Mouse (Mus musculus): ENCODE data around the gene Hus1.

Gene Hus1

DNA sequence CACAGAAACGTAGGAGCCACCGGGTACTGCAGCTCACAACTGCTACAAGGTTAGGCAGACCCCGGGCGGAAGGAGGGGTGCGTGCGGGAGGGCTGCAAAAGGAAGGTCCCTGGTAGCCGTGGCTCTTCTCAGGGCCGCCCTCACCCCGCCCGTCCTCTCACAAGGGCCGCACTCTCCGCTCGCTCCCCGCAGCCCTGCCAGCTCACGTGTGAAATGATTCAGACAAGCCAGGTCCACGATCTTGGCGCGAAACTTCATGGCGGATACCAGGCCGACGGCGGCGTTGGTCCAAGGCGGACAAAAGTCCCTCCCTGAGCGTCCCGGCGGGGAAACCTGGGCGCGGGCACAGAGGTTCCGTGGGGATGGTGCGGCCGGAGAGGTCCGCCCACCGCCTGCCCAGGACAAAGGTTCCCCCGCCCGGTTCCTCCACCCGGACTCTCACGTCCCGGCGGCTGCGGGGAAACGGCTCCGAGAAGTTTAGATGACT is at the start of gene Hus1:
Gene Hus1, minus strand, starts transcription at position 339 of the 487 bp plus-strand sequence.
- peak; percentile 55 to 69 for DNase-seq (ENCODE audit: low spot score in 2 of 2)

DNA sequence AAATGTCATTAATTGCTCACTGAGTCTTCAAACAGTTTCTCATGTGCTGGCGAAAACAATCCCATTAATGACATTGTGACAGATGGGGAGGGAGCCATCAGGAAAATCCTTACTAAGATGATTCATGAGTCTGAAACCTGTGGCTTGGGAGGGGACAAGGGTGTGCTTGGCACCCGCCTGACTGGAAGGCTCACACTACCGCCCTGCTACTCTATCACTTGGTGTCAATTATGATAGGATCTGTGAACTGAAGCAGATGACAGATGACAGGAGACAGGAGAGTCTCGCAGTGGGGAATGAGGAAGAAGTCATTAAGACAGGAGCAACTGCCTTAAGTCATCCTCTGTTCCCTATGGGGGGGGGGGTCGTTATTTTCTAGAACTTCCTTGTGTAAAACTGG is 49.5 kb upstream of the Hus1 start:
- DNase-seq (ENCODE audit: low spot score in 2 of 2), result no peak

DNA sequence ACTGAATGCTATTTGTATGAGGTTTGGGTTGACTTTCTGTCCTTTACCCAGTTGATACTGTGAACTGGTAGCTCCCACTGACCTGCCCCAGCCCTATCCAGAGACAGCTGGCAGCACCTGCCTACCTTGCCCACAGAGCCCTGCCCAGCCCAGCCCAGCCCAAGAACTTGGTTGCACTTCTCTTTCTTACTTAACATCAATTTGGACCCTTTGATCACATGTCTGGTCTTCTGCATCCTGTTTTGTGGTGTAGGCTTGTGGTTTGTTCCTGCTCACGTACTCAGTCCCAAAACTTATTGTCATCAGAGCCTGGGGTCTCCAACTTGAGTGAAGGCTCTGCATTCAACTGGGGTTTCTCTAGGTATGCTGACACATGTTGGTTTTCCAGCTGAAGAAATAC is 49.0 kb upstream of the Hus1 start:
- no peak for DNase-seq (ENCODE audit: low spot score in 2 of 2)

DNA sequence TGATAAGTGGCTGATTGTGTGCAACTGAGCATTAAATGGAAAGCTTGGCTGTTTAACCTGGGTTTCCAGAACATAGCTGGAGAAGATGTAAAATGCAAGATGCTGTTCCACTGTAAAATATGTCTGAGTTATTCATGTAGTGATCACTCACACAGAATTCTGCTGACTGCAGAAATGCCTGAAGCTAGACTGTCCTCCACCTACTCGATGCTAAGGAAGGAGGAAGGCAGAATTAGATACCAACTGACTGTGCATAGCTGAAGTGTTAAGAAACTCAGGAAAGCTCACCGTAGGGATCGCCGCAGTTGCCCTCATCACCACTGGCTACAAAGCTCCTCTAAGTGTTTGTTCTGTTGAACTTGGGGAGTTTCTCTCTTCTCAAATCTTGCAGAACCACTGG is 46.7 kb upstream of the Hus1 start:
- no peak for DNase-seq (ENCODE audit: low spot score in 2 of 2)

DNA sequence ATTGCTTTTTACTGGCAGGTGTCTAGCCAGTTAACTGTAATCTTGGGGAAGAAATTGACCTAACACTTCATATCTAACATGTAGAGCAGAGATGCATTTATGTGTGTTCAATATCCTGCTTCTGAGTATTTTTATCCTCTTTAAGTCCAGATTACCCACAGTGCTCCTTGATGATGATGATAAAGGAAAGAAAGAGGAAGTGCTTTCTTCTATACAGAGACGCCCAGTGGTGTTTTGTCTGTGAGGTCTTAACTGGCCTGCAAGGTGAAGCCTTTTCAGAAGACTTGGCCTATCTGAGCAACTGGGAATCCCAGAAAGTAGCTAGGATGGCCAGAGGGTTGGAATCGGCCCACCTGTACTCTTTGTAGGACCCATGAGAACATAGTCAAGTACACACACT is 45.9 kb upstream of the Hus1 start:
- DNase-seq (ENCODE audit: low spot score in 2 of 2), result no peak

DNA sequence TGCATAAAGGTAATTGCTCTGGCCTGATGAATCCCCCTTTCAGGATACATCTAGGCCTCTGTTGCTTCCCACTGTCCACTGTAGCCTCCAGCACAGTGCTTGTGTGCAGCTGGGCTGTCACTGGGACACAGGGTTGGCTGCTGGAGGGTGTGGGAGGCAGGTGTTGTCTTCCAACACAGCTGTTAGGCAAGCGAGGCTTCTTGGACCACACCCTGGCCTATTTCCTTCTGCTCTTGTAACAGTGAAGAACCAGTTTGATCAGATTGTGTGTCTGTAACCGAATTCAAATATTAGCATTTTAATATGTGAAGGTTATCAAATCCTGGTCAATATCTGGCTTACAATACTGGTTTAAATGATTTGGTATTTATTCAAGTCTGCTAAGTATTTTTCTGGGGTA is 40.9 kb upstream of the Hus1 start:
- no peak for DNase-seq (ENCODE audit: low spot score in 2 of 2)

DNA sequence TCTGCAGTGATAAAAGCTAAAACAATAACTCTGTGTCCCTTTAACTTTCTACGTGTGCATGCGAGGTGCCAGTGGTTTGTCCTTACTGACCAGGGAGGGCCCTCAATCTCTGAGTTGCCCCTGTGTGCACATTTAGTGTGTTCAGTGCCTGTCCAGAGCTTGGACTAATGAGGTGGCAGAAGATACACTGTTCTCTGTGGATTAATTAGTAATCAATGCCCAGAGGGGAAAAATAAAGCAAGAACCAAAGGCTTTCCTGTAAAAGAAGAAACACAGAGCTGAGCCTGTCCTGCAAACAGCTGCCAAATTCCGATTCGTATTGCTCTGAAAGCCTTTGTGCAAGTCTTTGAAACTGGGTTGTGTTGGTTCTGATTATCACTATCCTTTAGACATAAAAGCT is 39.2 kb upstream of the Hus1 start:
- DNase-seq (ENCODE audit: low spot score in 2 of 2), result no peak

DNA sequence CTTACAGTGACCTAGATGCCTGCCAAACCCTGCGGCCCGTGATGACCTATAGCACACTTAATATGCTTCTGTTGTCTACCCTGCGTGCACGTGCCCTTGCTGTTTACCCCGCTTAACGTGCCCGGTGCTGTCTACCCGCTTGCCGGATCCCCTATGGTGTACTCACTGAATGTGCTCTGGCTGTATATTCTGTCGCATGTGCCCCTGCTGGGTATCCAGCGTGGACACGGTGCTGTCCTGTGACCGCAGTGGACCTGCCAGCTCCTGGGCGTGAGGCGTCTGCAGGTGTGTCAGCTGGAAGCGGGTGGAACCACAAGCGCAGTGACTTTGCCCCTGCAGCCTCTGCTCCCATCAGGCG is 37.7 kb upstream of the Hus1 start, which contains the start of gene Sun3:
Gene Sun3, minus strand, starts transcription at position 289 of the 358 bp plus-strand sequence.
- no peak for DNase-seq (ENCODE audit: low spot score in 2 of 2)

DNA sequence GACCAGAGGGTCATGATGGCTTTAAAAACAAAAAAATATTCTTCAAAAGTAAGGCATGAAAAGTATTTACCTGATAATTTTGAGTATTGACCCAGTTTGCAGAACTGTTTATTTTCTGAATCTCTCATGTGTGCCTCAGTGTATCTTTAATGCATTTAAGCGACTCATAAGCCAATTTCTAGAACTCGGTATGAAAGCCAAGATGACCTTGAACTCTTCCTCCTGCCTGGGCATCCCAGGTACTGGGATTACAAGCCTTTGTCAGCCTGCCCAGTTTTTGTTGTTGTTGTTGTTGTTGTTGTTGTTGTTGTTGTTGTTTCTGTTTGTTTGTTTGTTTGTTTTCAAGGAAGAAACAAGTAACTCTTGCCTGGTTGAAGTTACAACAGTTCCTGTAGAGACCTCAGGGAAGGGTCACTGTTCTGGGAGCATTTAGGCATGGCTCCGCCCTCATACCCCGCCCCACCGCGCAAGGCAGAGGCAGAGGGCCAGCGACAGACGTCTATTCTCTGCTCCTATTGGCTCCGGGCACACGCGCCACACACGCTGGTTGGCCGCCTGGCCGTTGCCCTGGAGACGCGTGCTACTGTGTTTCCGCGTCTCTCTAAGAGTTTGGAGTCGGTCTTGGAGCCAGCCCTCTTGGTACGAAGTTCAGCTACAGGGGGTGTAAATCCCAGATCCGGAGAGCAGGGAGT is 37.2 kb upstream of the Hus1 start, which contains the start of gene Gm11992:
Gene Gm11992, plus strand, starts transcription at position 584 of the 692 bp plus-strand sequence.
- DNase-seq (ENCODE audit: low spot score in 2 of 2), result peak; percentile 68 to 74

DNA sequence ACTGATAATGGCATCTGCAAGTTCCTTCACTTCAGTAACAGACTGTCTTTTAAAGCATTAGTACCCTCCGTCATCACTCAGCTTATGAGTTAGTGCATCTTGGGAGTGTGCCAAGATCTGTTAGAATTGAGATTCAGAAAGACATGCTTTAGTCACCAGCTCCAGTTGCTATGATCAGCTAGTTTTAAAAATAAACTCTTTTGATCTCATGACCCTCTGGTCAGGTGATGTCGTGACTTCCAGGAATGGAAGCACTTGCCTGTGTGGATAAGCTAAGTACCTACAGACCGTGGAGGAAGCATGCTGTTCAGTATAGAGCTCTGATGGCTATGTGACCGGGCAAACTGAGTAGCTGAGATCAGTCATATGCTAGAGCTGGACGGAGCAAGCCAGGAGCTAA is 36.1 kb upstream of the Hus1 start:
- no peak for DNase-seq (ENCODE audit: low spot score in 2 of 2)

DNA sequence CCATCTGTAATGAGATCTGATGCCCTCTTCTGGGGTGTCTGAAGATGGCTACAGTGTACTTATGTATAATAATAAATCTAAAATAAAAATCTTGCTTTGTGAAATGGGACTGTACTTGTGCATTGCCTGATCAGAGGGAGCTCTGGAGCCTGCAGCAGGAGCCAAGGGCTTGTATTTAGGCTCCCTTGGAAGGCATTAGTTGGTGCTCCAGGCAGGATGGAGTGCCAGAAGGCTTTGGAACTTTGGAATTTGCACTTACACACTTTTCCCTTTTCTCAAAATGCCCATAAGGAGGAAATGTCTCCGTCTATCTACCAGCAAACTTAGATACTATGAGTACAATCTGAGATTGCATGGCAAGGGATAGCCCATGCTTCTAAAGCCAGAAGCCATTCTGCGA is 35.6 kb upstream of the Hus1 start:
- DNase-seq (ENCODE audit: low spot score in 2 of 2), result no peak

DNA sequence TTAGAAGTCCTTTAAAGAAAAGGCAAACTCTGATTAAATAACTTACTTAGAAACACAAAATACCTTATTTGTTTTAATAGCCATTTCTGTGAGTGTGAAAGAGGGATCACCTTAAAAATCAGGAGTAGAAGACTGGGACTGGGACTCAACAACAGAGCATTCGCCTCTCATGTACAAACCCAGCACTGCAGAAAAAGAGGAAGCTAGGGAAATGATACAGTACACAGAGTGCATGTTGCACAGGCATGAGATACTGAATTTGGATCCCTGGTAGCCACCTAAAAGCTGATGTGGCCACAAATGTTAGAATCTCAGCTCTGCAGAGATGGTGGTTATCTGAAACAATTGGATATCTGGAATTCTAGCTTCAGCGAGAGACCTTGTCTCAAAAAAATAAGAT is 20.5 kb upstream of the Hus1 start:
- no peak for DNase-seq (ENCODE audit: low spot score in 2 of 2)

DNA sequence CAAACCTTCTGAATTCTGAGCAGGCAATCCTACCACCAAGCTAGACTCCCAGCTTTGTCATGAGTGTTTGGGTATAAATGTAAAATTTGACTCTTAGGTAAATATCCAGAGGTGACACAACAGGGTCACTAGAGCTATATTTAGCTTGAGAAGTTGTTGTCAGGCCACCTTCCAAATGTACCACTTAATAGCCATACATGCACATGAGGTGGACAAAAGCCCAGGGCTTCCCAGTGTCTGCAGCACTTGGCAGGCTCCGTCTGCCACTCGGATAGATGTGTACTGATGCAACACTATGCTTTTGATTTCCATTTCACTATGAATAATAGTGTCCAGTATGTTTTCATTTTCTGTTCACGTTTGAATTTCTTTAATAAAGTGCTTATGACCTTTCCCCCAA is 14.2 kb upstream of the Hus1 start:
- DNase-seq (ENCODE audit: low spot score in 2 of 2), result no peak

DNA sequence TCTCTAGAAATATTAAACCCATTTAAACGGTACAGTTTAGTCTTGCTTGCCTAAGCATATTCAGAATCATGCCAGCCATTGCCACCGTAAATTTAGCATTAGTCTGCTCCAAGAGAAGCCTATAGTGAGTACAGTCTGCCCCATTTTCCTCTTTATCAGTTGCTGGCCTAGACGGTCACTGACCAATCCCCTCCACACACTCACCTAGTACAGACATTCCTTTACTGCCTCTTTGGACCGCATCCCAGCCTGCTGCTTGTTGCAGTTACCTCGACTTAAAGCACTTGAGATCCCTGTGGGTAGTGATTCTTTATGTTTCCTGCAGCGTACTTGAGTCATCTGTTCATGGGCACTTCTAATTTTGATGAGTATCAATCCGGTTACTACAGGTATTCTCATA is 13.8 kb upstream of the Hus1 start:
- DNase-seq (ENCODE audit: low spot score in 2 of 2), result no peak

DNA sequence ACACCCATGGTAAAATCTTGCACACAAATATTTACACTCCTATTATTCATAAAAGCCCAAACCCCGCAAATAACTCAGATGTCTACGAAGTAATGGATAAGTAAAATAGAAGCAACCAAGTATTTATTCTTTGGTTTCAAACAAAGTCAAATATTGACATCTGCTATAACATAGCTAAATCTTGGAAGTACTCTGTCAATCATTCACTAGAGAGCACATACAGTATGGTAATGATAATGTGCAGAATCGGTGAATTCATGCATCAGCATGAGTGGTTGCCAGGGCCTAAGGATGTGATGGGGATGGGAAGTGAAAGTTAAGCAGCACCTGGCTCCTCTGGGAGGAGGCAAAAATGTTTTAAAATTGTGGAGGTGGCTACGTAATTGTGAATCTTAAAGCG is 9.2 kb upstream of the Hus1 start:
- no peak for DNase-seq (ENCODE audit: low spot score in 2 of 2)

DNA sequence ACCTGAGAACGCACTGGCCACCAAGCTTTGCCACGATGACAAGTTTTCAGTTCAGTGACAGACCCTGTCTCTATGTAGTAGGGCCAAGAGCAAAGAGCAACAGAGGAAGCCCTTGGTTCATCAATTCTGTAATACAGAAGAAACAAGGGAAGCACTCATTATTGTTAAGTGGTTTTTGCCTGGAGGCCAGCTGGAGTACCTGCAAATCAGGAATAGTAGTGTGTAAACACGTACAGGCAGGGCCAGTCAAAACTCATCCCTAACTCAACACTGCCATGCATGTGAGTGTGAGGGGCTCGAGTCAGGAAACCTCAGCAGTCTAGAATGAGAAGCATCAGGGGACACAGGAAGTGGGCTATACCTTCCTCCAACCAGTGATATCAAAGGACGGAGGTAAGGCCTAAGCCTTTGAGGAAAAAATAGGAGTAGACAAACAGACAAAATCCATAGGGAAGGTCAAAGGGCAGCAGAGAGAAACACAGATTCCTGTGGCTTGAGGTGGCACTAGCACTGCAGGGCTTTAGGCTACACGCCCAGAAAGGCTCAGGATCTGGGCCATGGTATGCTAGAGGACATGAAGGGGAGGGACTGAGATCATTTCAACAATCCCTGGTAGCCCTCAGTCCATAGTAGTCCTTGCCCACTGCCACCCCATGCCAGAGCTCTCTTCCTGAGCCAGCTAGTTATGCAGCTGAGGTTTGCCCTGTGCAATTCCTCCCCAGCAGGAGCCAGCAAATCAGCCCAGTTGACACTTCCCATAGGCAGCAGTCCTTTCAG is 7.7 kb upstream of the Hus1 start:
- DNase-seq (ENCODE audit: low spot score in 2 of 2), result no peak

DNA sequence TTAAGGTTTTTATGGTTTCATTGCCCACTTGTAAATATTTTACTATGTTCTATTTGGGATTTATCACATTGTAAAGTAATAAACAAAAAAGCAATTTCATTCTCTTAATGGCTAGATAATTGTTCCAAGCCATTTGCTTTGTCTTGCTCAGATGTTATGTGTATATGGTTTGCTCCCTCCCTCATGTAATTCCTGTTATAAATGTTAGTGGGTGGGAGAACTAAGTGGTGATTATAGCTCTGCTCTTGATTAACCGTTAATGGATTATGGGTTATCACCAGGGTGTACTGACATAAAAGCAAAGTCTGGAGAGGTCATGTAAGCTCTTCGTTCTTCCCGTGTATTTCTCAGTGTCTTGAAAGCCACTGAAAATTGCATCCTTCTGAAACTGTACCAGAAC is 3.7 kb upstream of the Hus1 start:
- DNase-seq (ENCODE audit: low spot score in 2 of 2), result no peak

DNA sequence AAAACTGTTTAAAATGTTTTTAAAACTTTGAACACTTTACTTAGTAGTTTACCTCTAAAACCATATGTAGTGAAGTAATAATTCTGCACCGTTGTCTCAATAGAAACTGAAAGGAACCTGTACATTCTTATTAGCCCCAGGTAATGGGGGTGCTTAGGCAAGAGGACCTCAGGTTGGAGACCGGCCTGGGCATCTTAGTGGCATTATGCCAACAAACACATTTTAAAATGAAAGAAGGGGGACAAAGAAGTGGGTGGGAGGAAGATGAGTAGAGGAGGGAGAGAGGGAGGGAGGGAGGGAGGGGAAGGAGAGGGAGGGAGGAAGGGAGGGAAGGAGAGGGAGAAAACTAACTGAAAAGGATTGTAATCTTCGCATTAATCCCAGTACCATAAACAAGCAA is 357 bp upstream of the Hus1 start:
- DNase-seq (ENCODE audit: low spot score in 2 of 2), result no peak

DNA sequence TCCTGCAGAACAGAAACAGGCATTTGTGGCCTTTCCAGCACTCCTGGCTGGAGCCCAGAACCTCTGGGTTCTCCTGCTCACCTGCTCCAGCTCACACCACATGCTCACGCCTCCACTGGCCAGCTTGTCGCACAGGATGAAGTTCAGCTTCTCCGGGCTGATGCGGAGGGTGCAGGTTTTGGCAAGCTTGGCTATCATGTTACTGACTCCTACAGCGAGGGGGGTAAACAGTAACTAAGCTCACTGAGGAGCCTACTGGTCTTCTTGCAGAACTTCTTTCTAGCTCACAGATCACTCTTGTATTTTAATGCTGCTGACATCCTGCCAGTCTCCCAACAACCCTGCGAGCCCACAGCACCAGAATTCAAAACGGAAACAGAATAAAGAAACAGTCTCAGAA is 575 bp downstream of the Hus1 start:
- DNase-seq (ENCODE audit: low spot score in 2 of 2), result no peak

DNA sequence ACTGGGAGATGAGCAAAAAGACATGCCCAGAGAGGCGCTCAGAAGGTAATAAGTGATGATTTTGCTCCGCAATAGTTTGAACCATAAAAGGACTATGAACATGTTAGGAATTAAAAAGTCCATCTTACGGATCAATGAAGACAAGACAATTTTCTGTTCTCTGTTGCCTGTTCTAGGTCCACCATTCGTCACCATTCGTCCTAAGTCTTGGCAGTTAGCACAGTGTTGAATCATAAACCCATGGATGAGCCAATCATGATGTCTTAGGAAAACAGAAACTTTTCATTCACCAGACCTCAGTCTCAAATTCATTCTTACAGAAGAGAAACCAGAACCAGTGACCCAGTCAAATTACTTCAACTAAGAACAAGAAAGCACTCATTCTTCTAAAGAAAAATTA is 2.2 kb downstream of the Hus1 start:
- DNase-seq (ENCODE audit: low spot score in 2 of 2), result no peak

DNA sequence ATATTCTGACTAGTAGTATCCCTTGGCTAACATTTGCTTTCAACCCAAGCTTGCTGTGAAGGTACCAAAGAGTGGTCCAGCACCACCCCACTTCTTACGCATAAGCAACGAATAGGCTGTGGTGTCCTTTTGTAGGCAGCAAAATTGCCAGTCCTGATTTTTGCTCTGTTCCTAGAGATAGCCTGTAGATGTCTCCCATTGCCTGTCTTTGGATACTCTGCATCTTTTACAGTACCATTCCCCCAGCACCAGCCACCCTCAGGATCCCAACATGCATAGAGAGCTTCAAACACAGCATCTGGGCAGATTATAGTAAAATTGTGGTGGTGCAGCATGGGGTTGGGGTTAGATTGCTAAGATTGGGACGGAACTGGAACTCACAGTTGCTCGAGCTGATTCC is 22.9 kb downstream of the Hus1 start:
- DNase-seq (ENCODE audit: low spot score in 2 of 2), result no peak

DNA sequence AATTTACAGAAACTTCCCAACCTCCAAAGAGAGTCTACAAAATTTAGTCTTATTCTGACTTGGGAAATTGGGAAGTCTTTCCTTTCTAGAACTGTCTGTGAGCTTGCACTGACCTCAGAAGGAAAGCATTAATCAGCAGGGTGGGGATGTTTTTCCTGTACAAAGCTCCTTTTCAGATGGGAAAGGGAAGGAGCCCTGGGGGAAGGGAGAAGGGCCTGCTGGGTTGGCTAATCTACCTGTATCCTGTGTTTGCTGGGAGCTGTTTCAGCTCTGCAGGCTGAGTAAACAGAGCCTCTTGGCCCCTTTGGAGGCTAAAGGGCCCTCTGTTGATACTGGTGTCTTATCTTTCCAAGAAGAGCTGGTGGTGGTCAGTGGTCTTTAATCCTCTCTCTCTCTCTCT is 24.9 kb downstream of the Hus1 start:
- DNase-seq (ENCODE audit: low spot score in 2 of 2), result no peak

DNA sequence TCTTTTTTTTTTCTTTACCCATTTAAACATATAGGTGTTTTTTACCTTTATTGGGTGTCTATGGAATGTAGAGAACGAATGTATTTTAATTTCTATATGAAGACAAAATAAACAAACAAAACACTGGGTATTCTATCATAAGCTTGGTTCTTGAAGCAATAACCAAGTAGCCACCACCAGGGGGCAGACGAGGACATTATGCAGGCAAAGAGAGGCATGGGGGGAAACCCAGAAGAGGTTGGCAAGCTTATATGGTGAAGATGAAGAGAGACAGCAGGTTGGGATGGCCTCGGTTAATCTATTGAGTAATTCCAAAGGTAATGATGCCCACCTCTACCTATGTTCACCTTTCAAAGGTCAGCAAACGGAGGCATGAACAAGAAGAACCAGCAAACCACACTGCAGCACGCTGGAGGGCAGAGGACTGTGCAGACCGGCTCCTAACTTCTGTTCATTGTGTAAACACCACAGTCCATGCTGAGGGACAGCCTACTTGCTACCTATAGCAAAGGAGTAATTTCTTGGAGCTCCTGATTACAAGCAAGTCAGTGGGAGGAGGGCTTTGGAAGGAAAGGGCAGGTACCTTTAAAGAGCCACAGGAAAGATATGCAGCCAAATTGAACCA is 27.6 kb downstream of the Hus1 start:
- peak in 1 of 2 experiments; percentile 53 for DNase-seq (ENCODE audit: low spot score in 2 of 2)
